Mouse (Mus musculus): ENCODE results near the gene BC004004. TPM values are rescaled to one million over a fixed set of nuclear protein-coding genes. Genes with fewer than 3 reads are reported as not detected.
"Not testable (repeated sequence)": the region's sequence is repeated elsewhere in the genome, so short reads cannot be mapped to it uniquely, and the experiment has no call there.

BC004004 gene
- total and polyA plus RNA-seq, 2 experiments from 2014 or later: 145 to 181 TPM

DNA sequence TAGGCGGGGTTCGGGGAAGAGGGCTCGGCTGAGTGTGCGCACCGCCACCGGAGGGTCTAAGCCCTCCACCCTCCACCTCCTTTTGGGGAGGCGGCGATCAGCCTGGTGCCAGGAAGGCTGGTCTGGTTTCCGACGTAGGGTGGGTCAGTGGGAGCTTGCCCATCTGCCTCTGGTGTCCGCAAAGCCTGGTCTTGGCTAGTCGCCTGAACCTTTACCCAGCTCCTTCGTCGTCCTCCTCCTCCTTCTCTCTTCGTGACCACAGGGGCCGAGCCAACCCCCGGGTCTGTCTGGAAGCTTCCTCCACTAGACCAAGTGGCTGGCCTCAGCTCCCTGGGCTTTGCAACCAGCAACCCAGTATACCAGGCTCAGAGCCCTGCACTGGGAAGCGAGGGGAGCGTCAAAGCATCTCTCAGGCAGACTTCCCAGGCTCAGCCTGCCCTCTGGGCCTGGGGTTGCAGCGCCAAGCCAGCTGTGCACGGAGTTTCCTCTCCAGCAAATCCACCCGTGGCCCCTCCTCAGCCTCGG, 30.1 kb upstream of the BC004004 start:
- Histone ChIP-seq H3K27me3 (ENCODE audit: insufficient read depth, low read length) (no peaks in the 10 kb centered on the region), H3K36me3 (ENCODE audit: insufficient read depth, low read length) (no peaks in the 10 kb centered on the region), H3K9ac (replicated peaks; ENCODE audit: low read length) (peak overlapping the region; percentile 72), H3K27ac (peak overlapping the region; percentile 62; the same call in 1 of the 2 replicates), H3K4me1 (ENCODE audit: insufficient read depth, low read length) (peaks cover 8% of the 10 kb centered on the region), H3K9me3 (ENCODE audit: low read length) (no peaks in the 10 kb centered on the region), H3K4me2 (ENCODE audit: low read depth, low read length) (peak overlapping the region; percentile 99), H3K4me3 (ENCODE audit: low read length) (peak overlapping the region; percentile 71)
- no peak for DNase-seq (ENCODE audit: low spot score)
- 1% methylated on average over 21 of the region's 23 CpGs for WGBS
- 0 out of 2 replicates have a peak, but pooled peaks have one; percentile 8 for ATAC-seq
- TF ChIP-seq CTCF (IDR thresholded peaks at IDR 0.05; ENCODE audit: low read depth): no peak

- H3K27ac ChIP-seq: no peak overlapping the region; the same call in 1 of the 2 replicates
- 0 out of 2 replicates have a peak, but pooled peaks cover 4% of the 10 kb centered on the region for H3K4me1 ChIP-seq (ENCODE audit: insufficient read depth, low read length)
- H3K27me3 ChIP-seq (ENCODE audit: insufficient read depth, low read length): no peaks in the 10 kb centered on the region
- H3K4me3 ChIP-seq (ENCODE audit: low read length): no peak overlapping the region
- no peak overlapping the region for H3K4me2 ChIP-seq (ENCODE audit: low read depth, low read length)
- DNase-seq (ENCODE audit: low spot score) (peak; percentile 51), ATAC-seq (no peak)
- H3K9ac ChIP-seq (replicated peaks; ENCODE audit: low read length): no peak overlapping the region; the same call in 1 of the 2 replicates
- TF ChIP-seq CTCF (IDR thresholded peaks at IDR 0.05; ENCODE audit: low read depth): no peak
- 16% methylated on average over 11 of the region's 12 CpGs for WGBS
- no peaks in the 10 kb centered on the region for H3K9me3 ChIP-seq (ENCODE audit: low read length)
- no peaks in the 10 kb centered on the region; the same call in 1 of the 2 replicates for H3K36me3 ChIP-seq (ENCODE audit: insufficient read depth, low read length)
Observed at GRCm38 (mm10) chr17:29244912-29245311, 23.7 kb upstream of the BC004004 start.

- Histone ChIP-seq H3K36me3 (ENCODE audit: insufficient read depth, low read length) (no peaks in the 10 kb centered on the region; the same call in 1 of the 2 replicates), H3K27ac (no peak overlapping the region), H3K4me3 (ENCODE audit: low read length) (no peak overlapping the region), H3K4me1 (ENCODE audit: insufficient read depth, low read length) (0 out of 2 replicates have a peak, but pooled peaks cover 4% of the 10 kb centered on the region), H3K9ac (replicated peaks; ENCODE audit: low read length) (no peak overlapping the region), H3K27me3 (ENCODE audit: insufficient read depth, low read length) (no peaks in the 10 kb centered on the region), H3K9me3 (ENCODE audit: low read length) (no peaks in the 10 kb centered on the region), H3K4me2 (ENCODE audit: low read depth, low read length) (no peak overlapping the region)
- no peak for TF ChIP-seq CTCF (IDR thresholded peaks at IDR 0.05; ENCODE audit: low read depth)
- DNase-seq (ENCODE audit: low spot score) (peak; percentile 26), ATAC-seq (peak; percentile 30; the same call in 1 of the 2 replicates)
- WGBS: 55% methylated on average over 7 of the region's 7 CpGs
Observed at GRCm38 (mm10) chr17:29245725-29246124, 22.9 kb upstream of the BC004004 start.

DNA sequence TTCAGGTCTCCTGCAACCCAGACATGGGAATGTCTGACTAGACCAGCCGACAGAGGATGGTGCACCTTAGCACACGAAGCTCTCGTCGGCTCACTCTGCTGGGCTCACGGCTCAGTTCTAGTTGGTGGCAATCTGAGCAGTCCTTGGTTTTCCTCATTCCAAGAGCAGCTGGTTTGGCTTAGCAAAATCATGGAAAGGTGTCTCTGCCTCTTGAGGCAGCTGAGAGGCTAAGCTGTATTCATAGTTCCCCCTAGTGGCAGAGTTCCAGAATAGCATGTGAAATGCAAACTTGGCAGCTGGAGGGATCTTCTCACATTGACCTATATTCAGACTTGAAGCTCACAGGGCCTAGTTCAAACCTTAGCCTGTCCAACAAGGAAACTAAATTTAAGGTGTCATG, 22.0 kb upstream of the BC004004 start:
- peak; percentile 97 for TF ChIP-seq CTCF (IDR thresholded peaks at IDR 0.05; ENCODE audit: low read depth)
- H3K27me3 ChIP-seq (ENCODE audit: insufficient read depth, low read length): no peaks in the 10 kb centered on the region
- DNase-seq (ENCODE audit: low spot score): peak; percentile 94

DNA sequence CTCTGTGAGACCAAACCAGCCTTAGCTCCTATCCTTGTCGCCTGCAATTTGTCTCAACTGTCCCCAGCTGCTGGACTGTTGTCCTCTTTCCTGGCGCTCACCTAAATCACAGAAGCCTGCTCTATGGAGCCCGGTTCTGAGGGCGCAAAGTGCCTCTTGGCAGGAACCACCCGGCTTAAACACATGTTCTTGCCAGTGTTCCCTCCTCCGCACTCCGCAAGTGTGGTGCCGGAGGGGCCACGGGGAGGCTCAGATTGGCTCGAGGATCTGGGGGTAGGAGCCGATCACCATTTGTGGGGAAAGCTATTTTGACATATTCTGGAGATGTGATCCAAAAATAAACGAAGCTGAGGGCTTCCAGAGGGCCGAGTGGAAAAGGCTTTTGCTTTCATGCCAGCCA, 20.7 kb upstream of the BC004004 start:
- TF ChIP-seq CTCF (IDR thresholded peaks at IDR 0.05; ENCODE audit: low read depth): no peak
- Histone ChIP-seq H3K36me3 (ENCODE audit: insufficient read depth, low read length) (peaks cover 4% of the 10 kb centered on the region; the same call in 1 of the 2 replicates), H3K27me3 (ENCODE audit: insufficient read depth, low read length) (no peaks in the 10 kb centered on the region), H3K9me3 (ENCODE audit: low read length) (no peaks in the 10 kb centered on the region), H3K4me2 (ENCODE audit: low read depth, low read length) (no peak overlapping the region), H3K27ac (no peak overlapping the region), H3K4me3 (ENCODE audit: low read length) (no peak overlapping the region), H3K9ac (replicated peaks; ENCODE audit: low read length) (no peak overlapping the region), H3K4me1 (ENCODE audit: insufficient read depth, low read length) (0 out of 2 replicates have a peak, but pooled peaks cover 4% of the 10 kb centered on the region)
- DNase-seq (ENCODE audit: low spot score) (peak; percentile 17), ATAC-seq (no peak)
- 65% methylated on average over 13 of the region's 13 CpGs for WGBS

More for the DNA sequence above, 22.0 kb upstream of the BC004004 start:
- Histone ChIP-seq H3K4me2 (ENCODE audit: low read depth, low read length) (no peak overlapping the region), H3K9me3 (ENCODE audit: low read length) (no peaks in the 10 kb centered on the region), H3K4me3 (ENCODE audit: low read length) (no peak overlapping the region), H3K4me1 (ENCODE audit: insufficient read depth, low read length) (0 out of 2 replicates have a peak, but pooled peaks cover 4% of the 10 kb centered on the region), H3K27ac (peak overlapping the region; percentile 50; the same call in 1 of the 2 replicates), H3K36me3 (ENCODE audit: insufficient read depth, low read length) (peaks cover 4% of the 10 kb centered on the region; the same call in 1 of the 2 replicates), H3K9ac (replicated peaks; ENCODE audit: low read length) (no peak overlapping the region)
- peak; percentile 39; the same call in 1 of the 2 replicates for ATAC-seq
- WGBS: 31% methylated on average over 5 of the region's 5 CpGs

DNA sequence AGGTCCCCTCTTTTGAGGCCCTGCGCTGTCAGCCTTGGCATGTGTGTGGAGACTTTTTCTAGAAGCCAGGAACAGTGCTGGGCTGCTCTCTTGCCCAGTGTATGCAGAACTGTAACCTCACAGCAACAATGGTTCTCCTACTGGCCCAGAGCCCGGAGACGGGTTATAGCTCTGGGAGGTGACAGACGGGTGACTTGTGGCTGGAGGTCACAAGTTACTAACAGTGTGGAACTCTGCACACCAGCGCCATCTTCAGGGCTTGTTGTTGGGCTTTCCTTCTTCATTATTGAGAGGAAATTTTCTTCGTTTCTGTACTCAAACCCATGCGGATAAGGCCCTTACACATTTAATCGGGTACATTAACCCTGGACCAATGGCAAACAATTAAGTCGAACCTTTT, 19.1 kb upstream of the BC004004 start:
- DNase-seq (ENCODE audit: low spot score): peak; percentile 79
- no peaks in the 10 kb centered on the region for H3K27me3 ChIP-seq (ENCODE audit: insufficient read depth, low read length)
- WGBS: 54% methylated on average over 9 of the region's 9 CpGs

DNA sequence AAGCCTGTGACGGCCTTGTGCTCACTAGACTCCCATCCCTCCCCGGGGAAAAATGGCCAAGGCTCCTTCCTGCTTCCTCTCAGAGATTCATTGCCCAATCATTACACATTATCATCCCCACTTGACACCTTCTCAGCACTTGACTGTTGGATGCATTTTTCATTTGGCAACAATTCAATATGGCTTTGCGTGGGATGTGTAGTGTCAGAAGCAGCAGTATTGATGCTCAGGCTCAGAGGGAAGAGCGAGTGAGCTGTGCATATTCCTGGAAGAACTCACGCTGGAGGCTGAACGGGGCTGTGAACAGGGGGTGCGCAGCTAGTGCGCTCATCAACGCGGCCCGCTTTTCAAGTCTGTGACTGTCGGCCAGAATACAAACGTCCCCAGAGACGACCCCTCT, 17.6 kb upstream of the BC004004 start:
- 74% methylated on average over 14 of the region's 14 CpGs for WGBS
- not testable (repeated sequence) for H3K36me3 ChIP-seq (ENCODE audit: insufficient read depth, low read length); H3K4me1 ChIP-seq (ENCODE audit: insufficient read depth, low read length); H3K27ac ChIP-seq; H3K9me3 ChIP-seq (ENCODE audit: low read length); H3K4me3 ChIP-seq (ENCODE audit: low read length); H3K27me3 ChIP-seq (ENCODE audit: insufficient read depth, low read length); H3K4me2 ChIP-seq (ENCODE audit: low read depth, low read length); H3K9ac ChIP-seq (replicated peaks; ENCODE audit: low read length); DNase-seq (ENCODE audit: low spot score); ATAC-seq

More for the DNA sequence above, 19.1 kb upstream of the BC004004 start:
- Histone ChIP-seq H3K4me2 (ENCODE audit: low read depth, low read length) (no peak overlapping the region), H3K9ac (replicated peaks; ENCODE audit: low read length) (no peak overlapping the region), H3K9me3 (ENCODE audit: low read length) (no peaks in the 10 kb centered on the region), H3K4me3 (ENCODE audit: low read length) (no peak overlapping the region), H3K36me3 (ENCODE audit: insufficient read depth, low read length) (peaks cover 4% of the 10 kb centered on the region; the same call in 1 of the 2 replicates), H3K4me1 (ENCODE audit: insufficient read depth, low read length) (0 out of 2 replicates have a peak, but pooled peaks cover 4% of the 10 kb centered on the region), H3K27ac (no peak overlapping the region)
- ATAC-seq: no peak
- peak; percentile 65 for TF ChIP-seq CTCF (IDR thresholded peaks at IDR 0.05; ENCODE audit: low read depth)
